Mouse (Mus musculus) cerebellum, adult 2 months (tissue): ENCODE measurements around the gene B4galnt4. TPM values are rescaled to one million over a fixed set of nuclear protein-coding genes. Genes with fewer than 3 reads are reported as not detected.

Experiments
- DNase-seq, 2 experiments: peaks; one replicate each; pipeline ENCODE4 v3.0.0; 2021
- H3K27ac ChIP-seq: fragments of 200-500 bp; 2 replicates; pipeline ENCODE4 v1.5.1; 2012; ENCODE audit warnings: low read length, control low read depth, inconsistent platforms; ENCODE audit not compliant: insufficient read depth
- H3K27me3 ChIP-seq: fragments of 200-500 bp; 2 replicates; pipeline ENCODE4 v1.6.1; 2012; ENCODE audit warnings: inconsistent platforms, mild to moderate bottlenecking, low read length, moderate library complexity; ENCODE audit not compliant: control insufficient read depth, insufficient read depth
- H3K4me1 ChIP-seq: fragments of 200-500 bp; 2 replicates; pipeline ENCODE4 v1.6.1; 2011; ENCODE audit warnings: low read length; ENCODE audit not compliant: control insufficient read depth, insufficient read depth
- H3K4me3 ChIP-seq: fragments of 200-500 bp; replicated peaks from 2 replicates; pipeline ENCODE3; 2011; ENCODE audit warnings: mild to moderate bottlenecking, low read depth, low read length, control low read depth; ENCODE audit not compliant: insufficient read depth
- CTCF ChIP-seq: fragments of 200-500 bp; IDR thresholded peaks from 2 replicates; pipeline ENCODE4 v1.5.1; 2011; ENCODE audit warnings: low read depth, mild to moderate bottlenecking, control low read depth, low read length, moderate library complexity, borderline replicate concordance; ENCODE audit not compliant: insufficient read depth
- POLR2A ChIP-seq: fragments of 200-500 bp; IDR thresholded peaks from 2 replicates; pipeline ENCODE4 v1.6.1; 2011; ENCODE audit warnings: low read length, control low read depth, borderline replicate concordance; ENCODE audit not compliant: insufficient read depth
- WGBS: fragments of 180-500 bp; shearing (Covaris S2); methylation state at CpG from one replicate; pipeline ENCODE4 v1.1.7; 2018; 5-methylcytosine and 5-hydroxymethylcytosine counted together
- polyA plus RNA-seq: library from polyadenylated mRNA; depleted of rRNA; stranded (reverse); fragments of >200 nt; gene quantifications from 2 replicates; pipeline ENCODE4 v1.2.3, GENCODE M21; 2012

The B4galnt4 gene
- polyA plus RNA-seq, 1 experiment = 79.0 TPM

DNA sequence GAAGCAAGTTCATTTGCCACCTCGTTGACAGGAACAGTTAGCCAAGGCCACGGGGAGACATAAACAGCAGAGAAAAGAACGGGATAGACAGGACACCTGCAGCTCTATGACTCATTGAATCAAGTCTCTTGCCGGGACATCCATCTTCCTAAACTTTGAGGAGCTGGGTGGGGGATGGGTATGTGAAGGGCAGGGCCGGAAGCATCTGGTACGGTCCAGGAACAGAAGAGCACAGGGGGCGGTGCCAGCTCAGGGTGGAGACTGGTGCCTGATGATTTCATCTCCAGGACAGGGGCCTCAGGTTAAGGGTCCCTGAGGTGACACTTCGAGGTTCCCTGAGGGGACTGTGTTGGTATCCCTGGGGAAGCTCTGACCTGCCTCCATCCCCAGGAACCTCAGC lies 27.0 kb downstream of the B4galnt4 start:
- Histone ChIP-seq H3K4me3 (no peak overlapping the region), H3K4me1 (no peaks in the 10 kb centered on the region), H3K27ac (no peak overlapping the region), H3K27me3 (no peaks in the 10 kb centered on the region)
- TF ChIP-seq POLR2A (no peak), CTCF (no peak)
- 41% methylated on average over 8 of the region's 8 CpGs for WGBS
- DNase-seq = no peak

DNA sequence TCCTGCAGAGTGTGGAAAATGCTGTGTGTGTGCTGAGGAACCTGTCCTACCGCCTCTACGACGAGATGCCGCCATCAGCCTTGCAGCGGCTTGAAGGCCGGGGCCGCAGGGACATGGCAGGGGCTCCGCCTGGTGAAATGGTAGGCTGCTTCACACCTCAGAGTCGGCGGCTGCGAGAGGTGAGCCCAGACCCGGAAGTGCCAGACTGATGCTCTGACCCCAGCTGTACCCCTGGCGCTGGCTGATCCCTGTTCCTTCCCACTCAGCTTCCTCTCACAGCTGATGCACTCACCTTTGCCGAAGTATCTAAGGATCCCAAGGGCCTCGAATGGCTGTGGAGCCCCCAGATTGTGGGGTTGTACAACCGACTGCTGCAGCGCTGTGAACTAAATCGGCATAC lies 27.6 kb downstream of the B4galnt4 start:
- no peaks in the 10 kb centered on the region for H3K27me3 ChIP-seq
- TF ChIP-seq POLR2A = no peak
- TF ChIP-seq CTCF = no peak
- 22% methylated on average over 18 of the region's 18 CpGs for WGBS
- DNase-seq = no peak
- H3K4me3 ChIP-seq = no peak overlapping the region
- no peak overlapping the region for H3K27ac ChIP-seq
- H3K4me1 ChIP-seq = no peaks in the 10 kb centered on the region

DNA sequence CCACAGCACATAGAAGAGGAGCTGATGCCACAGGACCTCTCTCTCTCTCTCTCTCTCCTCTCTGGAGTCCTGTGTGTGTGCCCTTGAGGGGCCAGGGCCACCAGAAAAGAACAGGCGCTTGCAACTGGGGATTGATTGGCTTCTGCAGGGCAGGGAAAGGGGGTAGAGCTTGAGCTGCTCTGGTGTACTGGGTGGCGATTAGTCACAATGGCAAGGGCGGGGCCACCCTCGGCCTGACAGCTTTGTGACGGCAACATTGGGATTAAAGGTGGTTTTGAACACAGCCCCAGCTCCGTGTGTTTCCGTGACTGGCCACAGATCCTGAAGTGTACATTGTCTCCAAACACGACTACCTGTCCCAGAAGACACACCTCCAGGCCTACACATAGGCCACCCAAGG lies 29.3 kb downstream of the B4galnt4 start:
- TF ChIP-seq POLR2A (no peak), CTCF (no peak)
- Histone ChIP-seq H3K27ac (no peak overlapping the region), H3K27me3 (no peaks in the 10 kb centered on the region), H3K4me1 (no peaks in the 10 kb centered on the region), H3K4me3 (no peak overlapping the region)
- WGBS = 67% methylated on average over 8 of the region's 8 CpGs
- DNase-seq = no peak

DNA sequence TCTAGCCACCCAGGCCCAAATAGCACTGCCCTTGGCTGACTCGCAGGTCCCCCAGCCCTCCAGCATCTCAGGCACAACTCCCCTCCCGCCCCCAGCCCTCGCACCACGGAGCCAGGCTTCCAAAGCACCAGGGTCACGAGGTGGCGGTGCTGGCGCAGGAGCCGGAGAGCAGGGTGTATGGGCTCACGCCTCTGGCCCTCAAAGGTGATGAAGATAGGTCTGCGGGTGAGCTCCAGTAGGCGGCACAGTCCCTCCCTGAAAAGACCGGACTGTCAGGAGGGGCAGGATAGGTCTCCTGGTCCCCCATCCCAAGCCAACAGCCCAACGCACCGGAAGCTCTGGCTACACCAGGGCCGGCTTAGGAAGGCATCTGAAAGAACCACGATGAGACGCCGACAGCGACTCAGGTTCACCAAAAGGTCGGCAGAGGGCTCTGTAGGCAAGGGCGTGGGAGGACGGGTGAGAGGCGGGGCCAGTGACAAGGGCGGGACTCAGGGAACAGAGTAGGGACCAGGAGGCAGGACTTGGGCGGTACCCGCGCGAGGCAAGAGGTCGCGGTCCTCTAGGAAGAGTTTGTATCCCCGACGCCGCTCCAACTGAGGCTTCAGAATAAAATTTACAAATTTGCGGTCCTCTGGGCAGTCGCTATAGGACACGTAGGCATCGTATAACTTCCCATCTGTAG lies 31.3 kb downstream of the B4galnt4 start:
- 9% methylated on average over 37 of the region's 37 CpGs for WGBS
- DNase-seq = peak; percentile 80 to 83
- Histone ChIP-seq H3K27ac (no peak overlapping the region), H3K4me1 (no peaks in the 10 kb centered on the region), H3K4me3 (peak overlapping the region; percentile 12), H3K27me3 (no peaks in the 10 kb centered on the region)
- TF ChIP-seq POLR2A (no peak), CTCF (peak; percentile 63)

DNA sequence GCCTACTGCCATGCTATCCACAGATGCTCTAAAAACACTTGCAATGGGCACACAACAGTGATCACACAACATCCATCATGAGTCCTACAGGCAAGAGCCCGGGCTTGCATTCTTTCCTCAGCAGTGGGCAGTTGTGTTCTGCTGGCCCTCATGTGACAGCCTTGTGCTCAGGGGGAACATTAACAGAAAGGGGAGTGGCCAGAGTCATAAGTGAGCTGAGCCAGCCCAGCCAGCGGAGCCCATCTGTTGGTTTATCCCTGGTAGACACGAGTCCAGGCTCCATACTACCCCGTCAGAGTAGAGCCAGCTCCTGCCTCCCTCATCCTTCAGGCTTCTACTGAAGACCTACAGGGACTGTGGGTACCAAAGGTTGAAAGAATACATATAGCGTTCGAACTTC lies 33.0 kb downstream of the B4galnt4 start:
- WGBS = 81% methylated on average over 6 of the region's 6 CpGs
- Histone ChIP-seq H3K4me1 (no peaks in the 10 kb centered on the region), H3K4me3 (no peak overlapping the region), H3K27ac (no peak overlapping the region), H3K27me3 (no peaks in the 10 kb centered on the region)
- TF ChIP-seq POLR2A = no peak
- no peak for TF ChIP-seq CTCF
- DNase-seq = no peak

DNA sequence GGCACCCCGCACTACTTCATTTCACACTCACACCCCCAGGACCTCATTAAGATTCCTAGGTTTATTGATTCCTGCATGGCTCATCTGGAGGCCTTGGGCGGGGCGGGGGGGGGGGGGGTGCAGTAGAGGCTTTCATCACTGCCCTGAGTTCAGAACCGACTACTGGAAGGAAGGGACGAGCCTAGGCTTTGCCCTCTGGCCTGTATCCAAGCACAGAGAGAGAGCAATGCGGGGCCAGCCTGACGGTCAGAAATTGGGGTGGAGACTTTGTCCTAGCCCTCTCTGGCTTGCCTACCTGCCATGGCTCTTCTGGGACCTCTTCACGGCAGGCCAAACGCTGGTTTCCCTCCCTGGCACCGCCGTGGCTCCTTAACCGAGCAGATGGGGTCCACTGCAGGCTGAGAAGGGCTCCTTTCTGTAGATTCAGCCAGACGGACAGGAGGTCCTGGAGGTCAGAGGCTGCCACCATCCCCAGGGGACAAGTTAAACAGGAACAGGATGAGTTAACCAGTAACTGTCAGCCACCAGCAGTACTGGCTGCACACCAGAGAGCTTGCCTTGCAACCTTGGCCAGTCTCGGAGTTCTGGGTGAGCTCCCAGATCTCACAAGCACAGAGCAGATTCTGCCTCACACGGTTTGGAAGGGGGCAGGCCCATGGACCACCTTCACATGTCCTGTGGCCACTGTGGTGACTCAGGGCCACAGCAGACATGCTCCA lies 33.7 kb downstream of the B4galnt4 start:
- no peak for TF ChIP-seq CTCF
- TF ChIP-seq POLR2A = no peak
- H3K27me3 ChIP-seq = no peaks in the 10 kb centered on the region
- no peak overlapping the region for H3K27ac ChIP-seq
- H3K4me3 ChIP-seq = no peak overlapping the region
- no peak for DNase-seq
- WGBS = 52% methylated on average over 15 of the region's 15 CpGs
- no peaks in the 10 kb centered on the region for H3K4me1 ChIP-seq

DNA sequence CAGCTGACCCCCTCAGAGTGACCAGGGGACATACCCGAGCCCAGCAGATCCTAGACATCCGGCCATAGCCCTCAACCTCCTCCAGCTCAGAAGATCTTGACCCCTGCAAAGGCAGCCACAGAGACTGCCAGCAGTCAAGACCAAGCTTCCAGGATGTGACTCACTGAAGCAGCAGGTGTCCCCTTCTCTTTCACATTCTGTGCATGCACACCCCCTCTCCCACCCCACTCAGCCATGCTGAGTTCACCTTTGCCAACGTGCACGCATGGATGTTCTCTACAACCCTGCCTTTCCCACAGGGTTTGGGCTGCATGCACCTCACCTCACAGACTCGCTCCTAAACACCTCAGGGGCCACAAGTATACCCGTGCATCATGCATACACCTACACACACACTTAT lies 35.1 kb downstream of the B4galnt4 start:
- no peak for TF ChIP-seq CTCF
- TF ChIP-seq POLR2A = no peak
- no peaks in the 10 kb centered on the region for H3K4me1 ChIP-seq
- WGBS = 55% methylated on average over 6 of the region's 6 CpGs
- H3K27ac ChIP-seq = no peak overlapping the region
- H3K27me3 ChIP-seq = no peaks in the 10 kb centered on the region
- no peak for DNase-seq
- H3K4me3 ChIP-seq = no peak overlapping the region

DNA sequence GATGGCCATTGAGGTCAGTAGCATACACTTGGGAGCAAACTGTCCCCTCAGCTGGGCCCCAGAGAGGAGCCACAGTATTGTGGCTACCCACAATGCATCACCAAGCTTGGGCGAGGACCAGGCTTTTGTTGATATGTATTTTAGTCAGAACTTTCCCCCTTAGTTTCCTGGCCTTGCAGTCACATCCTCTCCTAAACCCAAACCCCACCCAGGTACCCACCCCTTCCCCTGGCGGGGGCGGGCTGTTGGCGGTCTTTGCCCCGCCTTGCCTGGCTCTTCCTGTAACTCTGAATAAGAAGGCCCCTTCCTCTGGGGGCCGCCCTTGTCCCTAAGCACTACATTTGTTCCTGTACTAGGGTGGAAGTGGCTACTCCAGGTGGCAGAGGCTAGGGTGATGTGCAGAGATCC lies 35.7 kb downstream of the B4galnt4 start:
- 62% methylated on average over 6 of the region's 6 CpGs for WGBS
- H3K4me1 ChIP-seq = no peaks in the 10 kb centered on the region
- no peaks in the 10 kb centered on the region for H3K27me3 ChIP-seq
- no peak overlapping the region for H3K27ac ChIP-seq
- TF ChIP-seq CTCF (no peak), POLR2A (no peak)
- DNase-seq = no peak
- H3K4me3 ChIP-seq = no peak overlapping the region
